Mouse (Mus musculus): ENCODE data around the gene Cdh13.

DNA sequence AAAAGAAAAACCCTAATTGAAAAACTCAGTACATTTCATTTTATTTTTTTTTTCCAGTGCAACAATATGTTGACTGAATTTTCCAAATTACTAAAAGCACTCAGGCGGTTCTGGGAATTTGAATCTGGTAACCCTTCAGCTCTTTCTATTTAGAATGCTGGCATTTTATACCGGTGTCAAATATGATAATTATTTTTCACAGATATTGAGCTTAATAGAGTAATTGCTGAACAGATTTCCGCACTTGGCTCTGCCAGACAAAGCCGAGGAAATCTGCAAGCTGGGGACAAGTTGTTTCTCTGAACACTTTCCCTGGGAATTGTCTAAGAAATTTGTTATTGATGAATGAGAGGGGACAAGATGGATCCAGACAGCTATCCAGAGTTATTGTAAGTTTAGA is 256.4 kb downstream of the Cdh13 start:
- no peak for TF ChIP-seq CTCF (IDR thresholded peaks at IDR 0.05; ENCODE audit: control insufficient read depth, insufficient read depth, insufficient replicate concordance, low read depth, low read length)
- TF ChIP-seq POLR2A (IDR thresholded peaks at IDR 0.05; ENCODE audit: control insufficient read depth, low read depth, low read length): no peak
